Mouse (Mus musculus) megakaryocyte progenitor cell, adult 5-6 weeks (primary cell): ENCODE measurements around the gene Rhbdd3. TPM values are rescaled to one million over a fixed set of nuclear protein-coding genes. Genes with fewer than 3 reads are reported as not detected.
A peak's percentile ranks its signal among the peaks of the same experiment; 100 is the strongest.

Experiments used
- ATAC-seq: replicated peaks from 2 replicates; pipeline ENCODE4 v1.8.0; 2016; ENCODE audit warnings: mild to moderate bottlenecking, moderate TSS enrichment, inconsistent platforms; ENCODE audit not compliant: poor library complexity
- total RNA-seq, 2 experiments: library from RNA; stranded (forward) in 1 of 2; stranded (reverse) in 1 of 2; fragments of 157-497, 149-512 nt in 1 of 2; fragments of 200-1000 nt in 1 of 2; gene quantifications; 2 replicates each; pipeline versions ENCODE4 v1.2.3 to v1.2.4; 2015 to 2017

Gene Rhbdd3
- total RNA-seq, 2 experiments from 2014 or later, result 8.5 to 22.2 TPM

DNA sequence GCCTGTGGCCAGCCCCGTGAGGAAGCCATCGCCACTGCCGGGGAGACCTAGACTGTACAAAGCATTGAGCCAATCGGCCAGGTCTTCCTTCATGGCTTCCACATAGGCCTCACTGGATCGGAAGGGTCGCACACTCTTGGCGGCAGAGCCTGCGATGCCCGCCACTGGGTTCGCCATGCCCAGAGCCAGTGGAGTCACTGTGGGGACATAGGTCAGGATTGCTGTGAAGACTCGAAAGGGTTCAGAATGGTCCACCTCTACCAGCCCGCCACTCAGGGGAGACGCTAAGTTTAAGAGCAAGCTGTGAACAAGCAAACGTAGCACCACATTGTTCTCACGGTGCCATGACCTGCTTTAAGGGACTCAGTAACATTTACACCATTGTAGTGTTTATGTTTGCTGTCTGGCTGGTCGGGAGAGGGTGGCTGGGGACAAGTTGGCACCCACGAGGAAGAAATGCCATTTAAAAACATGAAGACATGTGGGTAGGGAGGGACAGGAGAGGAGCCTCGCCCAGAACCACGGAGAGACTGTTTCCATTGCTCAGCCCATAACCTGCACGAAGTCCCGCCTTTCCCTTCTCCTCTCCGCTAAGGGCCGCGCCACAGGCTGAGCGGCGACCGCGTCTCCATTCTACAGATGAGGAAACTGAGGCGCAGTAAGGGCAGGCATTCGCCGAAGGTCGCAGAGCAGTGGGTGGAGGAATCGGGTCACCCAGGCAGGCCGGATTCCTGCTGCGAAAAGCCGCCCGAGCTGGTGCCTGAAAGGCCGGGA lies 34.3 kb upstream of the Rhbdd3 start:
- ATAC-seq, result no peak

DNA sequence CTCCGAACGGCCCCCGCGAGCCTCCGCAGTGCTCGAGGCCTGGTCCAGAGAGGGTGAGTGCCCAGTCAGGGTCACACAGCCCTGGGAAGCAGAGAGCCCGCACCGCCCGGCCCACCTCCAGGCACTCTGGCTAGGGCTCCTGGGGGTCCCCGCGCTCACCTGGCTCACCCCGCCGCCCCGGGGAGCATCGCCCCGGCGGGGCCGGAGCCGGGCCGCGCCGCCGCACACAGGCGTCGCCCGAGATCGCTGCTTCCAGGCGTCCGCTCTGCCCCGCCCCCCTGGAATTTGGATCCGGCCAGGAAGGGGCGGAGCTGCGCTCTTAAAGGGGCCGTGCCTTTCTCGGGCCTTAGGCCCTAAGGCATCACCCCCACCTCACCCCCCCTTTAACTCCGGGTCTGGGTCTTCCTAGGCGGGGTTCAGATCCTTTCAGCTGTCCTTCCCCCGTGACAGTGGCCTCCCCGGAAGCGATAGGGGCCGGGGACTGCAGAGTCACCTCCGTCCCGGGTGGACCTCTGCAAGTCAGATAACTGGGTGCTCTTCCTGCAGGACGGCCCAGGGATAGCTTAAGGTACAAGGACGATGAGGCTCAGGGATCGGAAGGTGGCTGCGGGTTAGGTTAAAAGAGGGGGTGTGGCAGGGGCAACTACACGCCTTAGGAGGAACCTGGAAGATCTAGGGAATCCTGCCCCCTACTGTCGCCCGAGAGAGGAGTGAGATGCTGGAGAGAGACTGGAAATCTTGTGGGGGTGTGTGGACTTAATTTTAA lies 33.5 kb upstream of the Rhbdd3 start, which contains the start of gene Gas2l1:
Gas2l1 (minus strand) TSS at position 272 of the 766 bp plus-strand sequence.
- peak; percentile 54 for ATAC-seq

DNA sequence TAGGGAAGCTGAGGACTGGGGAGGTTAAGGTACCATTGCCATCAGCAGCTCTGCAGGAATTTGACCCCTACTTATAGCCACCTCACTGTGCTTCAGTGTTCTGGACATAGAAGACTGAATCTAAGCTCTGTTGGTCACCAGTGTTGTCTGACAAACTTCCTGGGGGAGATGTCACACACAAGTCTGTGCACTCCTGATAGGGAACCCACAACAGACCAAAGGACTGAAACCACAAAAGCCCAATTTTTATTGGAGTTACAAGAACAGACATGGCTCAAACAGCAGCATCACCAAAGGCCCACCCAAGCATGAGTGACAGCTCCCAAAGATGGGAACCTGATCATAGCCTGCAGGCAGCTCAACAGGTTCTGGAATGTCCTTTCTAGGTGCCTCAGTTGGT lies 31.7 kb upstream of the Rhbdd3 start:
- ATAC-seq, result no peak

GRCm38 (mm10) chr11:5068126-5068971 lies 30.4 kb upstream of the Rhbdd3 start:
- no peak for ATAC-seq

DNA sequence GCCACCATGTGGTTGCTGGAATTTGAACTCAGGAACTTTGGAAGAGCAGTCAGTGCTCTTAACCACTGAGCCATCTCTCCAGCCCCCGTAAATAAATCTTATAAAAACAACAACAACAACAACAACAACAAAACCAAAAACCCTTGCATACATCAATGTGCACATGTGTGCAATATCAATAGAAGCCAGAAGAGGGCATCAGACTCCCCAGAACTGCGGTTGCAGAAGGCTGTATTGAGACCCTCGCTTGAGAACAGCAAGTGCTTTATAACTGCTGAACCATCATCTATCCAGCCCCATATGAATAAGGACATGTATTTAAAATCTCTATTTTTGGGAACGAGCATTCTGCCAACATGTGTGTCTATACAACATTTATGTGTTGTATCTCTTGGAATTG lies 23.8 kb upstream of the Rhbdd3 start:
- ATAC-seq, result peak; percentile 69

GRCm38 (mm10) chr11:5075760-5076159 lies 23.0 kb upstream of the Rhbdd3 start:
- 0 out of 2 replicates have a peak, but pooled peaks have one; percentile 34 for ATAC-seq

- ATAC-seq, result 0 out of 2 replicates have a peak, but pooled peaks have one; percentile 19
Measured at GRCm38 (mm10) chr11:5076843-5077242, 21.9 kb upstream of the Rhbdd3 start.

- ATAC-seq, result no peak
Measured at GRCm38 (mm10) chr11:5089147-5089546, 9.6 kb upstream of the Rhbdd3 start.

DNA sequence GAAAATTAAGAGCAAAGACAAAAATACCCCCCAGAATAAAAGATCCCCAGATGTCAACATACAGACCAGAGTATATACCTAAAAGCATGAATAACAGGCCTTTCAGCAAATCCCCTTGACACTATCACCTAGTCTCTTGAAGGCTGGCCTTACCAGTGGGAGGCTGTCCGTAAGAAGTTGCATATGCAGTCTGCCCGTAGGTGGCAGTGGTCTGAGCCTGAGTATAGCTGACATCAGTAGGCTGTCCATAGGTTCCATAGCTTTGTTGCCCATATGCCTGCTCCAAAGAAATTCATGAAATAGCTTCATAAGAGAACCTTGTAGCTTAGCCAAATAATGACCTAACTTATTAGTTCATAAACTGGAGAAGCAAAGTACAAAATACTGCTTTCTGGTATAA lies 7.0 kb upstream of the Rhbdd3 start:
- peak; percentile 80 for ATAC-seq

GRCm38 (mm10) chr11:5095877-5096276 lies 2.8 kb upstream of the Rhbdd3 start:
- no peak for ATAC-seq

GRCm38 (mm10) chr11:5096480-5097020 lies 2.2 kb upstream of the Rhbdd3 start:
- ATAC-seq, result no peak

DNA sequence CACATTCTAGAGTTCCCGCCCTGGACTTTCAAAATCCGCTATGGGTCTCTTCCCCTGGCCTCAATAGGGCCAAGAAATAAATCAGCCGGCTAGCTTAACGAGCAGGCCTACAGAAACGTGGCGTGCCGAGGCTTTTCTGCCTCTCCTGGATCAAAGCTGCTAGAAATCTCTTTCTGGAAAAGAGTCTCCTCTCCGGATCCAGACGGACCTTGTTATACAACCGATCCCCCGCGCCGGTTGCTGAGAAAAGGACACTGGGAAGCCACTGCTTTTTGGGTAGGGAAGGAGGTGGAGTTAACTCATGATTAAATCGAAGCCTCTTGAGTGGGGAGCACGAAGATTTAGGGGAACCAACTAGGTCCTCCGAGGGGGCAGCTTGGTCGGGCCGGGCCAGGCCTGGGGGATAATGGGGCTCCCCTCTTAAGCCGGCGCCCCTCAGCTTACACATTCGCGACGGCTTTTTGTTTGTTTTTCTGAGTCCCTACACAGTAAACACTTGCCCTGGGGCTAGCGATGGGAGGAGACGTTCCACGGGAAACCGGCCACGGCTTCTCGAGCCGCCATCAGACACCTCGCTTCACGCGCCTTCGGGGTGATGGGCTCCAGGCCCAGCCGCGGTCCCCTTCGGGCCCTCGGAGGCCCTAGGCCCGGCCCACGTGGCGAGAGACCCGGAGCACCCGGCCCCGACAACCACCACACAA lies 541 bp upstream of the Rhbdd3 start:
- ATAC-seq, result peak; percentile 12; the same call in 1 of the 2 replicates

GRCm38 (mm10) chr11:5099576-5100183 lies 954 bp downstream of the Rhbdd3 start:
- peak; percentile 64 for ATAC-seq

DNA sequence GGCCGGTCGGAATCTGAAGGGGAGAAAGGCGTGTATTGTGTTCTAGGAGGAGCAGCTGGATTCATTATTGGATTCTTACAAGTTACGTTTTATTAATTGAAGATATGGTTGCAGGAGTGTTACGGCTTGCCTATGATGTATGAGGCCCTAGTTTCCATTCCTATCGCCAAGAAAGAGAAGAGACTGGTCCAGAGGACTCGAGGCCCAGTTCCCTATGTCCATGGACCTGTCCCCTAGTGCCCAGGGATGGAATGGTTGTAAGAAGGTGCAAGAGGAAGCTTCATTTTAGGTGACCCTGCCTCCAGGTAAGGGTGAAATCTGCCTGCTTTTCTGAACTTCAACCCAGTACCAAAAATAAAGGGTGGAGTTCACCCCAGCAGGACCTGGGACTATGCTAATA lies 1.6 kb downstream of the Rhbdd3 start:
- no peak for ATAC-seq

GRCm38 (mm10) chr11:5100801-5101200 lies 2.1 kb downstream of the Rhbdd3 start:
- no peak for ATAC-seq

- no peak for ATAC-seq
Measured at GRCm38 (mm10) chr11:5101641-5102040, 2.9 kb downstream of the Rhbdd3 start.

GRCm38 (mm10) chr11:5102384-5102783 lies 3.7 kb downstream of the Rhbdd3 start:
- peak; percentile 13 for ATAC-seq

DNA sequence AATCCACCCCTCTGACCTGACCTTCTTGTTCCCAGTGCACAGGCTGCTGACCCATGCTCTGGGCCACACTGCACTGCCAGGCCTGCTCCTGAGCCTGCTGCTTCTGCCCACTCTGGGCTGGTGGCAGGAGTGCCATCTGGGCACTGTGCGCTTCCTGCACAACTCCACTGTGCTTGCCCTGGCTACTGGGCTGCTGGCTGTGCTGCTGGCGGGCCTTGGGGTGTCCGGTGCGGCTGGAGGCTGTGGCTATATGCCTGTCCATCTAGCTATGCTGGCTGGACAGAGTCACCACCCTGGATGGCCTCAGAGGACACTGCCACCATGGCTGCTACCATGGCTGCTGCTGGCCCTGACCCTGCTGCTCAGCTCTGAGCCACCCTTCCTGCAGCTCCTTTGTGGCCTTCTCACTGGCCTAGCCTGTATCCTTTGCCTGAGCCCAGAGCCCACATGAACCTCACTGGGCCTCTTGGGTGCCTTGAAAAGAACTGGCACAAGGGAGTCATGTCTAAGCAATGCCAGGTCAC lies 5.3 kb downstream of the Rhbdd3 start:
- no peak for ATAC-seq

GRCm38 (mm10) chr11:5109441-5109840 lies 10.7 kb downstream of the Rhbdd3 start:
- ATAC-seq, result no peak
